Mouse (Mus musculus) CH12.LX (cell line): Measurements from ENCODE around the gene Capg. TPM values are rescaled to one million over a fixed set of nuclear protein-coding genes. Genes with fewer than 3 reads are reported as not detected.
A peak's percentile ranks its signal among the peaks of the same experiment; 100 is the strongest.

ENCODE experiments used
- DNase-seq: peaks from one replicate; pipeline ENCODE4 v3.0.0-alpha.2; 2013; ENCODE audit errors: extremely low read depth
- H3K27ac ChIP-seq: 2 replicates; pipeline ENCODE4 v1.5.1; 2012; ENCODE audit warnings: low read depth, mild to moderate bottlenecking, control low read depth, moderate library complexity; ENCODE audit not compliant: insufficient read depth
- H3K27me3 ChIP-seq: replicated peaks from 2 replicates; pipeline ENCODE3; 2012; ENCODE audit warnings: inconsistent platforms
- H3K36me3 ChIP-seq, 2 experiments: replicated peaks in 1 of 2; 2 replicates each; pipeline versions ENCODE3 to v1.6.1; 2012; ENCODE audit warnings: inconsistent platforms in 1 of 2, low read length in 1 of 2, mild to moderate bottlenecking in 1 of 2, mixed read lengths in 1 of 2, moderate library complexity in 1 of 2; ENCODE audit not compliant: control insufficient read depth in 1 of 2, insufficient read depth in 1 of 2
- H3K4me1 ChIP-seq, 2 experiments: 2 replicates each; pipeline ENCODE4 v1.6.1; 2012; ENCODE audit warnings: inconsistent platforms in 1 of 2, moderate library complexity in 1 of 2; ENCODE audit not compliant: insufficient read depth in 2 of 2, control insufficient read depth in 1 of 2
- H3K4me2 ChIP-seq: 2 replicates; pipeline ENCODE4 v1.6.1; 2012; ENCODE audit warnings: low read depth, mild to moderate bottlenecking, control low read depth; ENCODE audit not compliant: poor library complexity, insufficient read depth, severe bottlenecking
- H3K4me3 ChIP-seq, 3 experiments: fragments of 150-350 bp in 1 of 3; sonication (generic) in 1 of 3; replicated peaks in 1 of 3; 2 replicates each; pipeline versions ENCODE3 to v1.5.1; 2011 to 2012; ENCODE audit warnings: low read depth in 2 of 3, low read length in 2 of 3, mild to moderate bottlenecking in 2 of 3, moderate library complexity in 2 of 3, control low read depth in 1 of 3, improper control_type of control experiment in 1 of 3, inconsistent platforms in 1 of 3, mixed read lengths in 1 of 3; ENCODE audit not compliant: poor library complexity in 1 of 3
- H3K79me2 ChIP-seq: replicated peaks from 2 replicates; pipeline ENCODE4 v1.6.1; 2012; ENCODE audit warnings: mild to moderate bottlenecking, moderate library complexity; ENCODE audit not compliant: control insufficient read depth, poor library complexity, insufficient read depth, severe bottlenecking; ENCODE audit errors: extremely low read depth
- H3K9ac ChIP-seq: 2 replicates; pipeline ENCODE4 v1.6.1; 2012; ENCODE audit warnings: low read depth, mild to moderate bottlenecking, control low read depth, moderate library complexity; ENCODE audit not compliant: insufficient read depth
- H3K9me3 ChIP-seq: replicated peaks from 2 replicates; pipeline ENCODE3; 2012; ENCODE audit warnings: low read length, inconsistent platforms, mixed read lengths
- BHLHE40 ChIP-seq: IDR thresholded peaks from 2 replicates; pipeline ENCODE4 v1.6.1; 2011; ENCODE audit warnings: mild to moderate bottlenecking, low read depth, low read length, improper control_type of control experiment
- CHD1 ChIP-seq: IDR thresholded peaks from 2 replicates; pipeline ENCODE4 v1.6.1; 2012; ENCODE audit warnings: low read depth, low read length, improper control_type of control experiment, inconsistent platforms
- CHD2 ChIP-seq: IDR thresholded peaks from 2 replicates; pipeline ENCODE4 v1.6.1; 2011; ENCODE audit warnings: low read length, improper control_type of control experiment
- ELF1 ChIP-seq: IDR thresholded peaks from 2 replicates; pipeline ENCODE4 v1.6.1; 2014; ENCODE audit warnings: low read depth, mild to moderate bottlenecking, inconsistent platforms, low read length, improper control_type of control experiment
- EP300 ChIP-seq: IDR thresholded peaks from 2 replicates; pipeline ENCODE4 v1.6.1; 2011; ENCODE audit warnings: low read length, improper control_type of control experiment
- ETS1 ChIP-seq: conservative IDR thresholded peaks from 2 replicates; pipeline ENCODE4 v1.6.1; 2012; ENCODE audit warnings: low read depth, mild to moderate bottlenecking, inconsistent platforms, low read length, improper control_type of control experiment, moderate library complexity
- GABPA ChIP-seq: IDR thresholded peaks from 2 replicates; pipeline ENCODE4 v1.6.1; 2012; ENCODE audit warnings: low read depth, low read length, improper control_type of control experiment, inconsistent platforms; ENCODE audit not compliant: insufficient replicate concordance
- HCFC1 ChIP-seq: IDR thresholded peaks from 2 replicates; pipeline ENCODE4 v1.6.1; 2012; ENCODE audit warnings: low read depth, mild to moderate bottlenecking, inconsistent platforms, low read length, improper control_type of control experiment
- IRF4 ChIP-seq: IDR thresholded peaks from 2 replicates; pipeline ENCODE4 v1.6.1; 2014; ENCODE audit warnings: low read depth, mild to moderate bottlenecking, inconsistent platforms, low read length, improper control_type of control experiment
- JUN ChIP-seq: IDR thresholded peaks from 2 replicates; pipeline ENCODE4 v1.6.1; 2011; ENCODE audit warnings: low read depth, mild to moderate bottlenecking, low read length, improper control_type of control experiment, moderate library complexity; ENCODE audit not compliant: insufficient read depth
- JUND ChIP-seq: conservative IDR thresholded peaks from 2 replicates; pipeline ENCODE4 v1.6.1; 2011; ENCODE audit warnings: low read depth, low read length, improper control_type of control experiment
- MAX ChIP-seq: IDR thresholded peaks from 2 replicates; pipeline ENCODE4 v1.6.1; 2011; ENCODE audit warnings: low read length, improper control_type of control experiment
- MAZ ChIP-seq: IDR thresholded peaks from 2 replicates; pipeline ENCODE4 v1.6.1; 2012; ENCODE audit warnings: low read depth, mild to moderate bottlenecking, inconsistent platforms, low read length, improper control_type of control experiment, moderate library complexity
- MEF2A ChIP-seq: IDR thresholded peaks from 2 replicates; pipeline ENCODE4 v1.6.1; 2014; ENCODE audit warnings: low read depth, mild to moderate bottlenecking, inconsistent platforms, low read length, improper control_type of control experiment, borderline replicate concordance
- MYC ChIP-seq: IDR thresholded peaks from 2 replicates; pipeline ENCODE4 v1.6.1; 2011; ENCODE audit warnings: low read depth, mild to moderate bottlenecking, improper control_type of control experiment, low read length
- NELFE ChIP-seq: IDR thresholded peaks from 2 replicates; pipeline ENCODE4 v1.6.1; 2011; ENCODE audit warnings: low read depth, low read length, improper control_type of control experiment
- NRF1 ChIP-seq: IDR thresholded peaks from 2 replicates; pipeline ENCODE4 v1.6.1; 2014; ENCODE audit warnings: low read depth, mild to moderate bottlenecking, inconsistent platforms, low read length, improper control_type of control experiment, moderate library complexity
- SIN3A ChIP-seq: IDR thresholded peaks from 2 replicates; pipeline ENCODE4 v1.6.1; 2012; ENCODE audit warnings: low read length, improper control_type of control experiment, inconsistent platforms
- TCF12 ChIP-seq: IDR thresholded peaks from 2 replicates; pipeline ENCODE4 v1.6.1; 2014; ENCODE audit warnings: low read depth, mild to moderate bottlenecking, inconsistent platforms, low read length, improper control_type of control experiment
- USF1 ChIP-seq: IDR thresholded peaks from 2 replicates; pipeline ENCODE4 v1.6.1; 2014; ENCODE audit warnings: low read depth, mild to moderate bottlenecking, inconsistent platforms, low read length, improper control_type of control experiment
- ZC3H11A ChIP-seq: IDR thresholded peaks from 2 replicates; pipeline ENCODE4 v1.6.1; 2012; ENCODE audit warnings: low read depth, mild to moderate bottlenecking, inconsistent platforms, low read length, improper control_type of control experiment
- ZMIZ1 ChIP-seq: IDR thresholded peaks from 2 replicates; pipeline ENCODE4 v1.6.1; 2012; ENCODE audit warnings: low read depth, mild to moderate bottlenecking, inconsistent platforms, low read length, improper control_type of control experiment
- ZNF384 ChIP-seq: IDR thresholded peaks from 2 replicates; pipeline ENCODE4 v1.6.1; 2012; ENCODE audit warnings: low read depth, low read length, improper control_type of control experiment, inconsistent platforms
- dilution Hi-C: fragments of 300-500 bp; cut with MboI; formaldehyde crosslinking; loops from 2 replicates; pipeline ENCODE4 v1.14.3; 2020; ENCODE audit warnings: low sequenced_read_pairs; ENCODE audit not compliant: extremely low pct_unique_long_range_greater_than_20kb, extremely low pct_ligation_motif_present
- in situ Hi-C: fragments of 300-500 bp; cut with MboI; formaldehyde crosslinking; loops from 3 replicates; pipeline ENCODE4 v1.14.3; 2019; ENCODE audit warnings: low sequenced_read_pairs, low pct_ligation_motif_present, low pct_unique_long_range_greater_than_20kb, mixed read lengths
- polyA plus RNA-seq: library from polyadenylated mRNA; unstranded; fragments of >175 nt; gene quantifications from 2 replicates; pipeline ENCODE4 v1.2.1, GENCODE M21; 2012; ENCODE audit warnings: low read depth; ENCODE audit not compliant: insufficient read length
- total RNA-seq, 2 experiments: library from RNA; depleted of rRNA; stranded (reverse); fragments of 300-350 nt in 1 of 2; fragments of >200 nt in 1 of 2; gene quantifications; 2 replicates each; pipeline ENCODE4 v1.2.3; 2012 to 2014

Gene Capg
- total and polyA plus RNA-seq, 3 experiments: 175 to 264 (median 196) TPM

DNA sequence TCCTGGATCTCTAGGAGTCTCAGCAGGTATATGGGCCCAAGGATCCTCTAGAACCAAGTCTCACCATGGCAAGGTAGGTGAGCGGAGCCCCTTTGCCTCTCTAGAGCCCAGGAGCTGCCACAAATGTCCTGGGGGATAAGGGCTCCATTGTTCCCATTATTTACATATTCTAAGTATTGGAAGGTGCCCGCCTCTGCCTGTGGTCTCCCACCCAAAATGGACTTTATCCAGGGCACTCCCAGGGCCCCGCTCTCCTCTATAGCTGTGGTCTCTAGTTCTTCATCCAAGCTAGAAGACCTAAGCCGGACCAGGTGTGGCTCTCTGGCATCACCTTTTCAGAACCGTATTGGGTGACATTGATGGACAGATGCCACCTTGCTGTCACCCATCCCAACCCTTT is 22.6 kb upstream of the Capg start, which contains the start of gene Sh2d6:
Sh2d6 (minus strand) TSS at position 101 of the 400 bp plus-strand sequence.
- peaks cover 35 to 67% of the 10 kb centered on the region in 2 experiments for H3K4me1 ChIP-seq
- H3K9me3 ChIP-seq: no peaks in the 10 kb centered on the region
- dilution Hi-C loops: no loop called here
- peak within 1 kb of the TSS; percentile 42; the same call in 1 of the 2 replicates for H3K27ac ChIP-seq
- no peaks in the 10 kb centered on the region for H3K79me2 ChIP-seq
- H3K4me2 ChIP-seq: peak within 1 kb of the TSS; percentile 70
- H3K27me3 ChIP-seq: no peaks in the 10 kb centered on the region
- peaks cover 0 to 9% of the 10 kb centered on the region in 2 experiments for H3K36me3 ChIP-seq
- TF ChIP-seq BHLHE40 (no peak), ZNF384 (no peak), NELFE (no peak)
- in situ Hi-C loops: no loop called here
- H3K9ac ChIP-seq: peak within 1 kb of the TSS; percentile 27; the same call in 1 of the 2 replicates
- no peak for DNase-seq
- H3K4me3 ChIP-seq: peak within 1 kb of the TSS in 1 of 3 experiments; percentile 22

DNA sequence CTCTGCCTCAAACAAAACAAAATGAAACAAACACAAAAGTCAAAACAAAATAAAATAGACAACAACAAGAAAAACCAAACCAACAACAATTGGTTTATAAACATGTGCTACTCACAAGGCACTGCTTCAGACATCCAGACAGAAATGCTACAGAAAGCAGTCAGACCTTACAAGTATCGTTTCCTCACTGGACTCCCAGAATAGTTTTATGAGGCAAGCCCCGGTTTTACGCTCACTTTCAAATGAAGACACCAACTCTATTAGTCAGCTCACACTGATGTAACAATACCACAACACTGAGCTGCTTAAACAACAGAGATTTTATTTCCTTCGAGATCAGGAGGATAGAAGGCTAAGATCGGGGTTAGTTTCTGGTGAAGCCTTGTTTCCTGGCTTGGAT is 21.9 kb upstream of the Capg start:
- peak; percentile 69 for DNase-seq
- Histone ChIP-seq H3K4me3 (peak overlapping the region in 1 of 3 experiments; percentile 22), H3K9ac (peak overlapping the region; percentile 27; the same call in 1 of the 2 replicates), H3K9me3 (no peaks in the 10 kb centered on the region), H3K79me2 (no peaks in the 10 kb centered on the region), H3K4me1 (peaks cover 35 to 64% of the 10 kb centered on the region in 2 experiments), H3K27ac (peak overlapping the region; percentile 42; the same call in 1 of the 2 replicates), H3K4me2 (peak overlapping the region; percentile 70), H3K36me3 (peaks cover 0 to 9% of the 10 kb centered on the region in 2 experiments), H3K27me3 (no peaks in the 10 kb centered on the region)
- no peak for TF ChIP-seq CHD1
- peak; percentile 2; the same call in 1 of the 2 replicates for TF ChIP-seq JUN
- TF ChIP-seq EP300: peak; percentile 68
- no peak for TF ChIP-seq NRF1
- 0 out of 2 replicates have a peak, but pooled peaks have one; percentile 30 for TF ChIP-seq MAZ
- no peak for TF ChIP-seq HCFC1
- 0 out of 2 replicates have a peak, but pooled peaks have one; percentile 25 for TF ChIP-seq JUND
- TF ChIP-seq SIN3A: no peak
- TF ChIP-seq TCF12: peak; percentile 41; the same call in 1 of the 2 replicates
- no peak for TF ChIP-seq ZMIZ1
- peak; percentile 72; the same call in 1 of the 2 replicates for TF ChIP-seq MYC
- TF ChIP-seq ELF1: no peak
- peak; percentile 76 for TF ChIP-seq IRF4
- peak; percentile 94 for TF ChIP-seq MEF2A
- peak; percentile 61 for TF ChIP-seq ETS1
- no peak for TF ChIP-seq GABPA
- no peak for TF ChIP-seq CHD2
- no peak for TF ChIP-seq ZC3H11A
- TF ChIP-seq BHLHE40: peak; percentile 68
- peak; percentile 67 for TF ChIP-seq MAX
- TF ChIP-seq USF1: no peak
- in situ Hi-C loops (no loop called here), dilution Hi-C loops (no loop called here)
